Mouse (Mus musculus): Measurements from ENCODE around the gene Atp5h.
"Not testable (repeated sequence)": the region's sequence is repeated elsewhere in the genome, so short reads cannot be mapped to it uniquely, and the experiment has no call there.

Atp5h gene

GRCm38 (mm10) chr11:115393721-115394325 lies 25.9 kb downstream of the Atp5h start:
- no peaks in the 10 kb centered on the region for H3K27me3 ChIP-seq (ENCODE audit: control insufficient read depth, insufficient read depth, low read length, poor library complexity, severe bottlenecking)
- no peaks in the 10 kb centered on the region for H3K36me3 ChIP-seq (ENCODE audit: control insufficient read depth, insufficient read depth, low read length, poor library complexity, severe bottlenecking)
- DNase-seq (ENCODE audit: low read depth, low spot score), result no peak

- H3K27me3 ChIP-seq (ENCODE audit: control insufficient read depth, insufficient read depth, low read length, poor library complexity, severe bottlenecking), result no peaks in the 10 kb centered on the region
- H3K36me3 ChIP-seq (ENCODE audit: control insufficient read depth, insufficient read depth, low read length, poor library complexity, severe bottlenecking), result no peaks in the 10 kb centered on the region
- DNase-seq (ENCODE audit: low read depth, low spot score), result no peak
These were observed 28.4 kb downstream of the Atp5h start for GRCm38 (mm10) chr11:115391358-115391757.

- not testable (repeated sequence) for DNase-seq (ENCODE audit: low read depth, low spot score); H3K36me3 ChIP-seq (ENCODE audit: control insufficient read depth, insufficient read depth, low read length, poor library complexity, severe bottlenecking); H3K27me3 ChIP-seq (ENCODE audit: control insufficient read depth, insufficient read depth, low read length, poor library complexity, severe bottlenecking)
These were observed 32.9 kb downstream of the Atp5h start for GRCm38 (mm10) chr11:115386859-115387258.

GRCm38 (mm10) chr11:115384587-115384986 lies 35.2 kb downstream of the Atp5h start:
- H3K27me3 ChIP-seq (ENCODE audit: control insufficient read depth, insufficient read depth, low read length, poor library complexity, severe bottlenecking), result no peaks in the 10 kb centered on the region
- H3K36me3 ChIP-seq (ENCODE audit: control insufficient read depth, insufficient read depth, low read length, poor library complexity, severe bottlenecking), result no peaks in the 10 kb centered on the region
- DNase-seq (ENCODE audit: low read depth, low spot score), result no peak

GRCm38 (mm10) chr11:115383701-115384474 lies 35.9 kb downstream of the Atp5h start:
- H3K27me3 ChIP-seq (ENCODE audit: control insufficient read depth, insufficient read depth, low read length, poor library complexity, severe bottlenecking), result no peaks in the 10 kb centered on the region
- DNase-seq (ENCODE audit: low read depth, low spot score), result no peak
- H3K36me3 ChIP-seq (ENCODE audit: control insufficient read depth, insufficient read depth, low read length, poor library complexity, severe bottlenecking), result no peaks in the 10 kb centered on the region

- Histone ChIP-seq H3K36me3 (ENCODE audit: control insufficient read depth, insufficient read depth, low read length, poor library complexity, severe bottlenecking) (no peaks in the 10 kb centered on the region), H3K27me3 (ENCODE audit: control insufficient read depth, insufficient read depth, low read length, poor library complexity, severe bottlenecking) (no peaks in the 10 kb centered on the region)
- DNase-seq (ENCODE audit: low read depth, low spot score), result no peak
These were observed 36.9 kb downstream of the Atp5h start for GRCm38 (mm10) chr11:115382891-115383290.

GRCm38 (mm10) chr11:115381743-115382539 lies 37.8 kb downstream of the Atp5h start, which contains the start of gene Cdr2l:
TSS of gene Cdr2l (plus strand) at chr11:115381916.
- H3K36me3 ChIP-seq (ENCODE audit: control insufficient read depth, insufficient read depth, low read length, poor library complexity, severe bottlenecking), result no peaks in the 10 kb centered on the region
- H3K27me3 ChIP-seq (ENCODE audit: control insufficient read depth, insufficient read depth, low read length, poor library complexity, severe bottlenecking), result no peaks in the 10 kb centered on the region
- DNase-seq (ENCODE audit: low read depth, low spot score), result no peak

GRCm38 (mm10) chr11:115381276-115381675 lies 38.5 kb downstream of the Atp5h start:
- Histone ChIP-seq H3K36me3 (ENCODE audit: control insufficient read depth, insufficient read depth, low read length, poor library complexity, severe bottlenecking) (no peaks in the 10 kb centered on the region), H3K27me3 (ENCODE audit: control insufficient read depth, insufficient read depth, low read length, poor library complexity, severe bottlenecking) (no peaks in the 10 kb centered on the region)
- DNase-seq (ENCODE audit: low read depth, low spot score), result no peak

- Histone ChIP-seq H3K27me3 (ENCODE audit: control insufficient read depth, insufficient read depth, low read length, poor library complexity, severe bottlenecking) (no peaks in the 10 kb centered on the region), H3K36me3 (ENCODE audit: control insufficient read depth, insufficient read depth, low read length, poor library complexity, severe bottlenecking) (no peaks in the 10 kb centered on the region)
- DNase-seq (ENCODE audit: low read depth, low spot score), result no peak
These were observed 41.9 kb downstream of the Atp5h start for GRCm38 (mm10) chr11:115377854-115378253.

GRCm38 (mm10) chr11:115377254-115377653 lies 42.5 kb downstream of the Atp5h start:
- Histone ChIP-seq H3K36me3 (ENCODE audit: control insufficient read depth, insufficient read depth, low read length, poor library complexity, severe bottlenecking) (no peaks in the 10 kb centered on the region), H3K27me3 (ENCODE audit: control insufficient read depth, insufficient read depth, low read length, poor library complexity, severe bottlenecking) (no peaks in the 10 kb centered on the region)
- no peak for DNase-seq (ENCODE audit: low read depth, low spot score)

GRCm38 (mm10) chr11:115376722-115377121 lies 43.0 kb downstream of the Atp5h start:
- H3K36me3 ChIP-seq (ENCODE audit: control insufficient read depth, insufficient read depth, low read length, poor library complexity, severe bottlenecking), result no peaks in the 10 kb centered on the region
- H3K27me3 ChIP-seq (ENCODE audit: control insufficient read depth, insufficient read depth, low read length, poor library complexity, severe bottlenecking), result no peaks in the 10 kb centered on the region
- DNase-seq (ENCODE audit: low read depth, low spot score), result no peak

GRCm38 (mm10) chr11:115374695-115375425 lies 44.9 kb downstream of the Atp5h start:
- DNase-seq (ENCODE audit: low read depth, low spot score), result no peak
- Histone ChIP-seq H3K36me3 (ENCODE audit: control insufficient read depth, insufficient read depth, low read length, poor library complexity, severe bottlenecking) (no peaks in the 10 kb centered on the region), H3K27me3 (ENCODE audit: control insufficient read depth, insufficient read depth, low read length, poor library complexity, severe bottlenecking) (no peaks in the 10 kb centered on the region)

- no peak for DNase-seq (ENCODE audit: low read depth, low spot score)
- H3K27me3 ChIP-seq (ENCODE audit: control insufficient read depth, insufficient read depth, low read length, poor library complexity, severe bottlenecking), result no peaks in the 10 kb centered on the region
- H3K36me3 ChIP-seq (ENCODE audit: control insufficient read depth, insufficient read depth, low read length, poor library complexity, severe bottlenecking), result no peaks in the 10 kb centered on the region
These were observed 45.7 kb downstream of the Atp5h start for GRCm38 (mm10) chr11:115373805-115374694.

GRCm38 (mm10) chr11:115372737-115373136 lies 47.0 kb downstream of the Atp5h start:
- Histone ChIP-seq H3K36me3 (ENCODE audit: control insufficient read depth, insufficient read depth, low read length, poor library complexity, severe bottlenecking) (no peaks in the 10 kb centered on the region), H3K27me3 (ENCODE audit: control insufficient read depth, insufficient read depth, low read length, poor library complexity, severe bottlenecking) (no peaks in the 10 kb centered on the region)
- no peak for DNase-seq (ENCODE audit: low read depth, low spot score)

All from splenic B cell, adult 2 months (primary cell).